Mouse (Mus musculus) macrophage (primary cell): ENCODE data around the gene Bckdk. TPM values are rescaled to one million over a fixed set of nuclear protein-coding genes. Genes with fewer than 3 reads are reported as not detected.
"Not testable (repeated sequence)": the region's sequence is repeated elsewhere in the genome, so short reads cannot be mapped to it uniquely, and the experiment has no call there.

Experiments used
- H3K27ac ChIP-seq: fragments of 350-480 bp; formaldehyde crosslinking; 2 replicates; pipeline ENCODE4 v1.9.0; 2021
- H3K36me3 ChIP-seq: fragments of 350-480 bp; formaldehyde crosslinking; 2 replicates; pipeline ENCODE4 v1.9.0; 2021; ENCODE audit errors: inconsistent target
- H3K4me3 ChIP-seq: fragments of 350-480 bp; formaldehyde crosslinking; 2 replicates; pipeline ENCODE4 v1.9.0; 2021; ENCODE audit errors: inconsistent target
- H3K79me2 ChIP-seq: fragments of 350-480 bp; formaldehyde crosslinking; 2 replicates; pipeline ENCODE4 v1.9.0; 2021; ENCODE audit errors: inconsistent target
- WGBS: methylation state at CpG from one replicate; pipeline ENCODE4 v1.1.7; 2026; ENCODE audit warnings: inconsistent platforms; ENCODE audit not compliant: missing documents; 5-methylcytosine and 5-hydroxymethylcytosine counted together
- polyA plus RNA-seq: library from polyadenylated mRNA; stranded (reverse); fragments of 250-400 nt; gene quantifications from 3 replicates; pipeline ENCODE4 v1.2.4, GENCODE M21; 2018; ENCODE audit warnings: inconsistent platforms

Bckdk gene
- polyA plus RNA-seq, 1 experiment from 2014 or later = 48.5 TPM

DNA sequence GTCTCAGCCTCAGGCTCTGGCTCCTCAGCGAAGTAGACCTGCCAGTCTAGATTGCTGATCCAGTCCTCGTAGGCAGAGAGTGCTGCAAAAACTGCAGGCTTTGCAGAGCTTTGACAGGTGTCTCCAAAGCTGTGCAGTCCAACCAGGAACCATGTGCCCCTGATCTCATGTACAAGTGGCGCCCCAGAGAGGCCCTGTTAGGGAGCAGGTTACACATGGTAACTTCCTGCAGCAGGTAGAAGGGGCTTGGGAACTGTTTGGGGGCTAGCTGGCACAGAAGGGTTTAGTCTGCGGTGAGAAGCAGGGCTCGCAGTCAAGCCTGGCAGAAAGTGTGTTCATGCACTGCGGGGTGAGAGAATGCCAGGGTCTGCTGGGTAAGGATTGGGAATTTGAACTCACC lies 17.3 kb upstream of the Bckdk start:
- peaks cover 83% of the 10 kb centered on the region for H3K36me3 ChIP-seq
- WGBS = 94% methylated on average over 6 of the region's 6 CpGs
- no peak overlapping the region for H3K27ac ChIP-seq
- peaks cover 42% of the 10 kb centered on the region; the same call in 1 of the 2 replicates for H3K79me2 ChIP-seq
- H3K4me3 ChIP-seq = no peak overlapping the region

DNA sequence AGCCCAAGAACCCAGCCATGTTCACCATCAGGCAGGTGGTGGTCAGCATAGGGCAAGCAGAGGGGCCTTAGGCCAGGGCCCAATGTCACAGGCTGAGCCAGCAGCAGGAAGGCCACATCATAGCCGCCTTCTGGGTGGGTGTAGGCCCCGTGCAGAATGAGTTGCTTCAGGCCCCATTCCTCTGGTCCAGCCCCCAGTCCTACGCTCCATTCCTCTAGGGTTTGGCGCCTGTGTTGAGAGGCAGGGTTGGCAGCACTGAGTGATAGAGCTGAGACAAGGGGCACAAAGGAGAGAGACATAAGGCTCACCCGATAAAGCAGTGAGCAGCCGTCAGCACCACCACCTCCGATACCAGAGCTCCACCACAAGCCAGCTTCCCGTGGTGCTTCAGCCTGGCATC lies 16.7 kb upstream of the Bckdk start:
- Histone ChIP-seq H3K4me3 (no peak overlapping the region), H3K27ac (no peak overlapping the region), H3K36me3 (peaks cover 77% of the 10 kb centered on the region)

DNA sequence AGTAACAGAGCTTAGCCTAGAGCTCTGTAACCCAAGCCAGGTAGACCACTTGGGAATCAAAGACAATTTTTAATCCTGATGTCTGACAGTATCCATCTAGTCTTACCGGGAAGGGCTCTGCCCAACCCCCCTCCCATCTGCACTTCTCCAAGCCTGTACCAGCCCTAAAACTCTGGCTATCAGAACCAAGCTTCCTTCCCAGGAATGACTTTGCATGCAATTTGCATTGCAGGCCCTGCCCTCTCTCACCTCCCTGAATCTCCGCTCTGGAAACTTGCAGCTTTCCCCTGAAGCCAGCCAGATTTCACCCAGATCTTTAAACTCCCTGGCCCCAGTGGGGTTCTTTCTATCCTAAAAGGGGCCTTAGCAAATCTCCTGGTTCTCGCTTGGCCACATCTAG lies 16.1 kb upstream of the Bckdk start:
- WGBS = 95% methylated on average over 3 of the region's 3 CpGs
- H3K36me3 ChIP-seq = peaks cover 71% of the 10 kb centered on the region

More for the DNA sequence above, 16.7 kb upstream of the Bckdk start:
- WGBS = 88% methylated on average over 8 of the region's 8 CpGs
- peaks cover 36% of the 10 kb centered on the region; the same call in 1 of the 2 replicates for H3K79me2 ChIP-seq

DNA sequence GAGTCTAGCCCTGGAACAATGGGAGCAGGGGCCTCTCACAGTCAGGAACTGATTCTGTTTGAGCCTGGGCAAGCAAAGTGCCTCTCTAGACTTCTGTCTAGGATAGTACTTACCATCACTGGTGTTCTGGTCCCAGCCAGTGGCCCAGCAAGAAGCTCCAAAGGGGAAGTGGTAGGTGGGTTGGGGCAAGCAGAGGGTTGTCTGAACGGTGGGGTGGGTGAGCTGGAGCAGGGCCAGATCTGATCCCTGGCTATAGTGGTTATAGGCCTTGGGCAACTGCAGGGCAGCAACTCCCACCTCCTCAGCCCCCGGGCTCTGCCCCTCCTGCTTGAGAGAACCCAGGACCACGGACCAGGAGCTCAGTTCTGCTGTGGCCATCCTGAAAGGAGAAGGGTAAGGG lies 15.1 kb upstream of the Bckdk start:
- H3K27ac ChIP-seq = no peak overlapping the region
- H3K4me3 ChIP-seq = no peak overlapping the region
- peaks cover 61% of the 10 kb centered on the region for H3K36me3 ChIP-seq
- H3K79me2 ChIP-seq = peaks cover 19% of the 10 kb centered on the region; the same call in 1 of the 2 replicates
- WGBS = 35% methylated on average over 3 of the region's 3 CpGs

More for the DNA sequence above, 16.1 kb upstream of the Bckdk start:
- Histone ChIP-seq H3K4me3 (no peak overlapping the region), H3K27ac (no peak overlapping the region), H3K79me2 (peaks cover 30% of the 10 kb centered on the region; the same call in 1 of the 2 replicates)

DNA sequence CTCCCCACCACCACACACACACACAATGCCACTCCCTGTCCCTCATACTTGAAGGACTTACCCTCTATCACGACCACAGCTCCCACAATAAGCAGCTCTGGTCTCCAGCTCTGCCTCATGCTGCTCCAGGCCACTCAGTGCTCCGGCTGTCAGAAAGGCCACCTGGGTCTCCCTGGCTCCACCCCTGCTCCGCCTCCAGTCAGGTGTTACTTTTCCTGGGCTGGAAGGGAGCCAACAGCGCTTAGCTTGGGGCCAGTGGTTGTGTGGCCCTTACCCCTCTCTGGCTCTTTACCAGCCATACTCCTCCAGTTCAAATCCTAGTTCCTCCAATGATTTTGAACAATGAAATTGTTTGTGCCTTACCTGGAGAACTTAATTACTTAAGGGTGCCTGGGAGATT lies 13.1 kb upstream of the Bckdk start, which contains the start of gene Prss53:
Prss53 (minus strand) TSS at position 173 of the 400 bp plus-strand sequence.
- peaks cover 41% of the 10 kb centered on the region for H3K36me3 ChIP-seq

GRCm38 (mm10) chr7:127894480-127894879 lies 9.4 kb upstream of the Bckdk start:
- no peaks in the 10 kb centered on the region for H3K79me2 ChIP-seq
- peaks cover 7% of the 10 kb centered on the region; the same call in 1 of the 2 replicates for H3K36me3 ChIP-seq
- no peak overlapping the region for H3K27ac ChIP-seq
- no peak overlapping the region for H3K4me3 ChIP-seq
- 85% methylated on average over 5 of the region's 5 CpGs for WGBS

More for the DNA sequence above, 13.1 kb upstream of the Bckdk start, which contains the start of gene Prss53:
- WGBS = 93% methylated on average over 4 of the region's 4 CpGs
- no peak within 1 kb of the TSS for H3K4me3 ChIP-seq
- no peak within 1 kb of the TSS for H3K27ac ChIP-seq
- no peaks in the 10 kb centered on the region; the same call in 1 of the 2 replicates for H3K79me2 ChIP-seq

DNA sequence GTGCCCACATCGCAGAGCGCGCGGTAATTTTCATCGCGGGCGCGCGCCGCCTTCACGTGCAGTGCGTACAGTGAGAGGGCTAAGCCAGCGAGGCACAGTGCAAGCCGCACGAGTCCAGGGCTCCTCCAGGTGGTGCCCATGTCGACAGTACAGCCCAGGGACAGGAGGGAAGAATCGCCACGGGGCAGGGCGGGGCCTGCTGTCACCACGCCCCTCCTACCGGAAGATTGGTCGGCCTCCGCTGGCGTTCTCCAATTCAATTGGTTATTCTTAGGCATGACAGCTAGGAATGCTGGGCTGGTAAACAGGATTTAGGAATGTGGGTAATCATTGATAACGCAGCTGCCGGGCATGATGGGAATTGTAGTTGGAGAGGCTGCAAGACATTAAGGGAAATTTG lies 8.4 kb upstream of the Bckdk start, which contains the start of the genes Gm21974 and Vkorc1:
Gm21974 (minus strand) TSS at position 13 of the 400 bp plus-strand sequence.
Vkorc1 (minus strand) TSS at position 176 of the 400 bp plus-strand sequence.
- no peaks in the 10 kb centered on the region for H3K79me2 ChIP-seq
- H3K36me3 ChIP-seq = no peaks in the 10 kb centered on the region; the same call in 1 of the 2 replicates
- 0 out of 2 replicates have a peak within 1 kb of the TSS, but pooled peaks have one; percentile 12 for H3K27ac ChIP-seq
- WGBS = under 1% methylated on average over 26 of the region's 26 CpGs
- H3K4me3 ChIP-seq = peak within 1 kb of the TSS; percentile 58

GRCm38 (mm10) chr7:127895891-127896290 lies 8.0 kb upstream of the Bckdk start:
- 67% methylated on average over 6 of the region's 7 CpGs for WGBS
- peak overlapping the region; percentile 58 for H3K4me3 ChIP-seq
- not testable (repeated sequence) for H3K79me2 ChIP-seq, H3K27ac ChIP-seq, H3K36me3 ChIP-seq

- H3K27ac ChIP-seq = no peak overlapping the region
- no peaks in the 10 kb centered on the region; the same call in 1 of the 2 replicates for H3K36me3 ChIP-seq
- 75% methylated on average over 11 of the region's 13 CpGs for WGBS
- H3K79me2 ChIP-seq = no peaks in the 10 kb centered on the region
- no peak overlapping the region for H3K4me3 ChIP-seq
These were observed 7.5 kb upstream of the Bckdk start for GRCm38 (mm10) chr7:127896384-127896783.

GRCm38 (mm10) chr7:127897542-127897941 lies 6.3 kb upstream of the Bckdk start:
- Histone ChIP-seq H3K79me2 (no peaks in the 10 kb centered on the region), H3K27ac (no peak overlapping the region), H3K36me3 (no peaks in the 10 kb centered on the region; the same call in 1 of the 2 replicates), H3K4me3 (no peak overlapping the region)
- 98% methylated on average over 7 of the region's 7 CpGs for WGBS

- H3K79me2 ChIP-seq = no peaks in the 10 kb centered on the region
- H3K4me3 ChIP-seq = no peak overlapping the region
- H3K27ac ChIP-seq = no peak overlapping the region
- no peaks in the 10 kb centered on the region for H3K36me3 ChIP-seq
- WGBS = 72% methylated on average over 9 of the region's 10 CpGs
These were observed 5.5 kb upstream of the Bckdk start for GRCm38 (mm10) chr7:127898179-127898956.

GRCm38 (mm10) chr7:127899997-127900396 lies 3.9 kb upstream of the Bckdk start:
- Histone ChIP-seq H3K27ac (no peak overlapping the region), H3K79me2 (peaks cover 8% of the 10 kb centered on the region; the same call in 1 of the 2 replicates), H3K36me3 (no peaks in the 10 kb centered on the region), H3K4me3 (no peak overlapping the region)
- WGBS = 63% methylated on average over 7 of the region's 7 CpGs

DNA sequence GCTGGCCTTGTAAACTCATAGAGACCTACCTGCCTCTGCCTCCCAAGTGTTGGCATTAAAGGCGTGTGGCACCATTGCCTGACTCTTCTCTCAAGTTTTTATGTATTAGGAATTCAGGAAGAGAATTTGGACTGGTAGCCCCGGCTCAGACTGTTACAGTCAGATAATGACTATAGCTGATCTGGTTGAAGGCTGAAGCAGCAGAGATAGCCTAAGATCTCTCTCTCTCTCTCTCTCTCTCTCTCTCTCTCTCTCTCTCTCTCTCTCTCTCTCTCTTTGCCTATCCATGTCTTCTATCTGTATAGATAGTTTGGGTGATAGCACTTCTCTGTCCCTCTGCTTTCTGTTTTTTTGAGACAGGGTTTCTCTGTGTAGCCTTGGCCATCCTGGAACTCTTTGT lies 2.1 kb upstream of the Bckdk start:
- peaks cover 8% of the 10 kb centered on the region; the same call in 1 of the 2 replicates for H3K79me2 ChIP-seq
- peaks cover 8% of the 10 kb centered on the region for H3K36me3 ChIP-seq
- no peak overlapping the region for H3K4me3 ChIP-seq
- H3K27ac ChIP-seq = no peak overlapping the region
- 89% methylated on average over 2 of the region's 2 CpGs for WGBS

DNA sequence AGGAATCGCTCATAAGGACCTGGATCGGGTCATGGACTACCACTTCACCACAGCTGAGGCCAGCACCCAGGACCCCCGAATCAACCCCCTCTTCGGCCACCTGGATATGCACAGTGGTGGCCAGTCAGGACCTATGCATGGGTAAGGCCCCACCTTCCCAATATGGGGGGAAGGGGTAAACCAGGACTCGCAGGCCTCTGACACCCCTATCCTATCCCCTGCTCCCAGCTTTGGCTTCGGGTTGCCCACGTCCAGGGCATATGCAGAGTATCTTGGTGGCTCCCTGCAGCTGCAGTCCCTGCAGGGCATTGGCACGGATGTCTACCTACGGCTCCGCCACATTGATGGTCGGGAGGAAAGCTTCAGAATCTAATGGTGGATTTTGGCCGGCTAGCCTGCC lies 4.1 kb downstream of the Bckdk start:
- Histone ChIP-seq H3K36me3 (peaks cover 31% of the 10 kb centered on the region), H3K27ac (no peak overlapping the region), H3K4me3 (no peak overlapping the region), H3K79me2 (peaks cover 13% of the 10 kb centered on the region)
- WGBS = 95% methylated on average over 12 of the region's 12 CpGs

GRCm38 (mm10) chr7:127908656-127909055 lies 4.8 kb downstream of the Bckdk start:
- H3K36me3 ChIP-seq = peaks cover 31% of the 10 kb centered on the region
- 95% methylated on average over 4 of the region's 4 CpGs for WGBS
- no peak overlapping the region for H3K27ac ChIP-seq
- no peak overlapping the region for H3K4me3 ChIP-seq
- H3K79me2 ChIP-seq = peaks cover 20% of the 10 kb centered on the region
